In genomic region chr2:33589280-33589679, GRCm38 (mm10) we compare ENCODE assay signal across 23 mouse cellular contexts. TPM values are rescaled to one million over a fixed set of nuclear protein-coding genes. Genes with fewer than 3 reads are reported as not detected.
"Had no signal": no experiment of that assay in that cellular context is flagged by ENCODE, and none has a peak within 500 bp of the region (broad histone marks: within the 10 kb centered on the region; RNA-seq: fewer than 3 reads in every experiment).

No protein-coding gene starts in this region.

- H3K36me3 ChIP-seq: midbrain, embryonic 10.5 days; midbrain, embryonic 12.5 days had no signal

- H3K4me3 ChIP-seq: midbrain, embryonic 10.5 days; midbrain, embryonic 12.5 days; myocyte had no signal

- H3K4me2 ChIP-seq: lung, embryonic 14.5 days; midbrain, embryonic 12.5 days had no signal

- H3K27ac ChIP-seq: liver, embryonic 14.5 days; midbrain, embryonic 12.5 days had no signal

- H3K9ac ChIP-seq: liver, embryonic 14.5 days; lung, embryonic 14.5 days; midbrain, embryonic 12.5 days had no signal

- H3K9me3 ChIP-seq: midbrain, embryonic 10.5 days; midbrain, embryonic 12.5 days had no signal

- DNase-seq: lung, adult 18-20 months; lung, embryonic 14.5 days; lung, postnatal 10 days; lung, postnatal 4 days; midbrain, embryonic 14.5 days; right cerebral cortex, adult 18-20 months; right cerebral cortex, postnatal 25 days; right cerebral cortex, postnatal 4 days; spleen, adult 18-20 months; thymus, adult 18-20 months; thymus, postnatal 14 days; thymus, postnatal 36 days had no signal

RNA-seq across cellular contexts. Expression of gene Lmx1b, which starts 51.0 kb away (rescaled TPM):
- total RNA-seq: megakaryocyte, adult 5-6 weeks; megakaryocyte-erythroid progenitor cell, adult 5-6 weeks had no signal
- polyA plus RNA-seq: liver, embryonic 16.5 days; lung, embryonic 16.5 days; myocyte; stomach, embryonic 14.5 days; stomach, embryonic 16.5 days; thymus, postnatal 0 days had no signal
